Comparison of ENCODE assay signal across 13 mouse cellular contexts in genomic region chr6:101329499-101329898, GRCm38 (mm10). TPM values are rescaled to one million over a fixed set of nuclear protein-coding genes. Genes with fewer than 3 reads are reported as not detected.
DNase-seq lines count a peak whose midpoint lies in the region; ATAC-seq lines count a peak whose summit lies in the region.
"Had no signal": no experiment of that assay in that cellular context is flagged by ENCODE, and none has a peak within 500 bp of the region (broad histone marks: within the 10 kb centered on the region; RNA-seq: fewer than 3 reads in every experiment).

No protein-coding gene starts in this region.

- H3K27ac ChIP-seq in heart, embryonic 13.5 days (replicated peaks), result peak overlapping the region; percentile 89
- H3K27ac ChIP-seq in liver, embryonic 16.5 days (ENCODE audit: low read length), result no peak overlapping the region
- no peak overlapping the region for H3K27ac ChIP-seq in liver, embryonic 11.5 days (ENCODE audit: low read depth, low read length)
- peak overlapping the region; percentile 48; the same call in 1 of the 2 replicates for H3K27ac ChIP-seq in embryonic facial prominence, embryonic 10.5 days (replicated peaks)
- H3K27ac ChIP-seq in limb, embryonic 12.5 days, result peak overlapping the region; percentile 5; the same call in 1 of the 2 replicates
- H3K27ac ChIP-seq: forebrain, embryonic 13.5 days; hindbrain, postnatal 0 days had no signal

- peaks cover 94% of the 10 kb centered on the region for H3K4me1 ChIP-seq in heart, embryonic 13.5 days
- no peaks in the 10 kb centered on the region; the same call in 1 of the 2 replicates for H3K4me1 ChIP-seq in liver, embryonic 16.5 days (ENCODE audit: control insufficient read depth, low read depth, low read length)
- H3K4me1 ChIP-seq in liver, embryonic 11.5 days (replicated peaks; ENCODE audit: control insufficient read depth, insufficient read depth, low read length), result peaks cover 26% of the 10 kb centered on the region
- H3K4me1 ChIP-seq in embryonic facial prominence, embryonic 10.5 days, result peaks cover 64% of the 10 kb centered on the region
- peaks cover 70% of the 10 kb centered on the region for H3K4me1 ChIP-seq in limb, embryonic 12.5 days (replicated peaks)

- H3K36me3 ChIP-seq in heart, embryonic 13.5 days, result no peaks in the 10 kb centered on the region
- no peaks in the 10 kb centered on the region for H3K36me3 ChIP-seq in liver, embryonic 16.5 days (ENCODE audit: control insufficient read depth, insufficient read depth)
- H3K36me3 ChIP-seq in liver, embryonic 11.5 days (ENCODE audit: control insufficient read depth, insufficient read depth, low read length), result no peaks in the 10 kb centered on the region
- no peaks in the 10 kb centered on the region for H3K36me3 ChIP-seq in embryonic facial prominence, embryonic 10.5 days (replicated peaks)
- no peaks in the 10 kb centered on the region for H3K36me3 ChIP-seq in limb, embryonic 12.5 days

- H3K4me3 ChIP-seq in heart, embryonic 13.5 days, result no peak overlapping the region
- no peak overlapping the region for H3K4me3 ChIP-seq in liver, embryonic 16.5 days (ENCODE audit: low read depth, low read length)
- no peak overlapping the region for H3K4me3 ChIP-seq in liver, embryonic 11.5 days (ENCODE audit: low read depth, low read length)
- peak overlapping the region; percentile 13; the same call in 1 of the 2 replicates for H3K4me3 ChIP-seq in embryonic facial prominence, embryonic 10.5 days
- no peak overlapping the region for H3K4me3 ChIP-seq in limb, embryonic 12.5 days (replicated peaks)
- H3K4me3 ChIP-seq: forebrain, embryonic 13.5 days had no signal

- no peak for DNase-seq in heart, adult 9 months (ENCODE audit: low spot score in 2 of 2)
- DNase-seq in liver, embryonic 11.5 days (ENCODE audit: low spot score), result no peak
- DNase-seq in embryonic facial prominence, embryonic 10.5 days (ENCODE audit: low spot score), result peak; percentile 46
- DNase-seq in thymus, postnatal 14 days, result no peak
- no peak for DNase-seq in natural killer cell, adult 2 months (ENCODE audit: low spot score in 2 of 2)
- DNase-seq: cerebellum, adult 11-12 months; gastrocnemius, postnatal 10 days; thymus, postnatal 25 days had no signal

- no peaks in the 10 kb centered on the region for H3K9me3 ChIP-seq in heart, embryonic 13.5 days
- H3K9me3 ChIP-seq in liver, embryonic 16.5 days (replicated peaks; ENCODE audit: control insufficient read depth, low read length), result no peaks in the 10 kb centered on the region
- H3K9me3 ChIP-seq in liver, embryonic 11.5 days (ENCODE audit: control insufficient read depth, low read length), result no peaks in the 10 kb centered on the region
- no peaks in the 10 kb centered on the region for H3K9me3 ChIP-seq in embryonic facial prominence, embryonic 10.5 days
- no peaks in the 10 kb centered on the region for H3K9me3 ChIP-seq in limb, embryonic 12.5 days
- H3K9me3 ChIP-seq: forebrain, embryonic 13.5 days had no signal

- H3K4me2 ChIP-seq in heart, embryonic 13.5 days, result peak overlapping the region; percentile 32
- no peak overlapping the region for H3K4me2 ChIP-seq in liver, embryonic 16.5 days (ENCODE audit: low read depth, low read length)
- no peak overlapping the region for H3K4me2 ChIP-seq in liver, embryonic 11.5 days
- no peak overlapping the region for H3K4me2 ChIP-seq in limb, embryonic 12.5 days
- H3K4me2 ChIP-seq: forebrain, embryonic 13.5 days had no signal

- ATAC-seq in heart, embryonic 13.5 days (ENCODE audit: extremely low read depth, insufficient number of reproducible peaks, low FRiP score, low TSS enrichment), result no peak
- ATAC-seq in liver, embryonic 16.5 days (ENCODE audit: low read depth), result 0 out of 2 replicates have a peak, but pooled peaks have one; percentile 16
- no peak for ATAC-seq in liver, embryonic 11.5 days (replicated peaks; ENCODE audit: low FRiP score)
- ATAC-seq in limb, embryonic 12.5 days (ENCODE audit: insufficient number of reproducible peaks, insufficient read depth, low FRiP score, low TSS enrichment, low read depth), result no peak
- ATAC-seq: forebrain, embryonic 13.5 days; hindbrain, postnatal 0 days had no signal

- H3K9ac ChIP-seq in heart, embryonic 13.5 days, result peak overlapping the region; percentile 61
- H3K9ac ChIP-seq in liver, embryonic 16.5 days (ENCODE audit: low read depth, low read length), result no peak overlapping the region
- no peak overlapping the region for H3K9ac ChIP-seq in liver, embryonic 11.5 days (ENCODE audit: low read depth, low read length)
- H3K9ac ChIP-seq in limb, embryonic 12.5 days (replicated peaks), result no peak overlapping the region
- H3K9ac ChIP-seq: forebrain, embryonic 13.5 days had no signal

- 26% methylated on average over 6 of the region's 6 CpGs for WGBS in heart, embryonic 13.5 days
- WGBS in liver, embryonic 16.5 days (ENCODE audit: insufficient replicate concordance), result 43% methylated on average over 6 of the region's 6 CpGs
- 40% methylated on average over 6 of the region's 6 CpGs for WGBS in liver, embryonic 11.5 days
- WGBS in embryonic facial prominence, embryonic 10.5 days, result 22% methylated on average over 6 of the region's 6 CpGs
- WGBS in limb, embryonic 12.5 days, result 7% methylated on average over 6 of the region's 6 CpGs

- H3K27me3 ChIP-seq in heart, embryonic 13.5 days (replicated peaks), result no peaks in the 10 kb centered on the region
- H3K27me3 ChIP-seq in liver, embryonic 16.5 days (ENCODE audit: control insufficient read depth, insufficient read depth, low read depth, low read length), result no peaks in the 10 kb centered on the region
- no peaks in the 10 kb centered on the region for H3K27me3 ChIP-seq in liver, embryonic 11.5 days (replicated peaks; ENCODE audit: control insufficient read depth, insufficient read depth, low read length)
- no peaks in the 10 kb centered on the region for H3K27me3 ChIP-seq in embryonic facial prominence, embryonic 10.5 days (replicated peaks; ENCODE audit: low read depth, poor library complexity, severe bottlenecking)
- H3K27me3 ChIP-seq in limb, embryonic 12.5 days, result no peaks in the 10 kb centered on the region
- H3K27me3 ChIP-seq: forebrain, embryonic 13.5 days had no signal

RNA-seq across cellular contexts. Expression of gene Pdzrn3, which starts 48.2 kb away (rescaled TPM):
- polyA plus RNA-seq in heart, embryonic 13.5 days (2015; fragmentation: Nextera tagmentation; extraction: Ambion mirVana), result 9.7 and 9.8 TPM in 2 replicates
- polyA plus RNA-seq in liver, embryonic 16.5 days (2015; fragmentation: Nextera tagmentation; extraction: Ambion mirVana), result 0.41 and 0.54 TPM in 2 replicates
- 2.6 and 4.8 TPM in 2 replicates for polyA plus RNA-seq in liver, embryonic 11.5 days (2014; fragmentation: Nextera tagmentation; extraction: Ambion mirVana)
- polyA plus RNA-seq in embryonic facial prominence, embryonic 10.5 days (2016; fragmentation: Nextera tagmentation; extraction: Ambion mirVana), result 7.9 and 8.9 TPM in 2 replicates
- 10.8 and 14.1 TPM in 2 replicates for polyA plus RNA-seq in limb, embryonic 12.5 days (2016; fragmentation: Nextera tagmentation; extraction: Ambion mirVana)

Comparison
In these comparisons a context has a peak if more than half of its experiments do, and no peak if none do; other contexts are left out.
1. H3K27ac ChIP-seq: peak in heart, embryonic 13.5 days (single experiment), embryonic facial prominence, embryonic 10.5 days (single experiment) and limb, embryonic 12.5 days (single experiment); none in liver, embryonic 16.5 days (single experiment) and liver, embryonic 11.5 days (single experiment).